Mouse (Mus musculus): ENCODE results near the gene Fkbp11. TPM values are rescaled to one million over a fixed set of nuclear protein-coding genes. Genes with fewer than 3 reads are reported as not detected.

Fkbp11 gene
- polyA plus RNA-seq (2014; fragmentation: Nextera tagmentation; extraction: Ambion mirVana), result 2.6 and 3.8 TPM in 2 replicates

GRCm38 (mm10) chr15:98727443-98728321, at the start of gene Fkbp11:
Gene Fkbp11 (minus strand): TSS chr15:98728198.
- DNase-seq (ENCODE audit: low spot score) (peak; percentile 58), ATAC-seq (peak; percentile 77)
- H3K4me1 ChIP-seq (ENCODE audit: control insufficient read depth, insufficient read depth, low read length), result peaks cover 11% of the 10 kb centered on the region
- peak within 1 kb of the TSS; percentile 55 for H3K9ac ChIP-seq (ENCODE audit: low read length)
- under 1% methylated on average over 39 of the region's 39 CpGs for WGBS
- H3K4me3 ChIP-seq (ENCODE audit: low read depth, low read length), result peak within 1 kb of the TSS; percentile 38
- H3K27ac ChIP-seq (ENCODE audit: low read depth, low read length), result no peak within 1 kb of the TSS
- H3K9me3 ChIP-seq (replicated peaks; ENCODE audit: control insufficient read depth, low read length), result no peaks in the 10 kb centered on the region
- H3K4me2 ChIP-seq (ENCODE audit: low read length), result peak within 1 kb of the TSS; percentile 90
- peaks cover 12% of the 10 kb centered on the region; the same call in 1 of the 2 replicates for H3K27me3 ChIP-seq (replicated peaks; ENCODE audit: control insufficient read depth, insufficient read depth, low read length)
- H3K36me3 ChIP-seq (ENCODE audit: control insufficient read depth, insufficient read depth, low read length), result no peaks in the 10 kb centered on the region

DNA sequence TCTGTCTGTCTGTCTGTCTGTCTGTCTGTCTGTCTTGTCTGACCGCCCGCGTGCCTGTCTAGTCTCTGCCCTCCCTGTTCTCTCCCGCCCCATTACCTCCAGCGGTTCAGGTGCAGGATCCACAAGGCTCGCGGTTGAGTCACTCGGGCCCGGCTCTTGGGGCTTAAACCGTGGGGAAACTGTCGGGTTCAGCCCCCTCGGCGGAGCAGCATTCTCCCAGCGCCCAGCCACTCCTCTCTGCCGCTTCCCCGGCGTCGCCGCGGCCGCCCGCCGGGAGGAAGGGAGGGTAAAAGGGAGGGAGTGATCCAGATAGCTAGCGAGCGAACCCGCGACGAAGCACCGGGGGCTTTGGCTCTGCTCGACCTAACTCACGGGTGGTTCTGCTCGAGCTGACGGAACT, 49.8 kb upstream of the Fkbp11 start, which contains the start of gene Wnt10b:
Gene Wnt10b, minus strand, starts transcription at position 389 of the 400 bp plus-strand sequence.
- Histone ChIP-seq H3K9ac (ENCODE audit: low read length) (no peak within 1 kb of the TSS), H3K36me3 (ENCODE audit: control insufficient read depth, insufficient read depth, low read length) (no peaks in the 10 kb centered on the region), H3K4me3 (ENCODE audit: low read depth, low read length) (peak within 1 kb of the TSS; percentile 11), H3K27me3 (replicated peaks; ENCODE audit: control insufficient read depth, insufficient read depth, low read length) (peaks cover 94% of the 10 kb centered on the region), H3K27ac (ENCODE audit: low read depth, low read length) (no peak within 1 kb of the TSS), H3K4me1 (ENCODE audit: control insufficient read depth, insufficient read depth, low read length) (no peaks in the 10 kb centered on the region), H3K9me3 (replicated peaks; ENCODE audit: control insufficient read depth, low read length) (no peaks in the 10 kb centered on the region), H3K4me2 (ENCODE audit: low read length) (peak within 1 kb of the TSS; percentile 32; the same call in 1 of the 2 replicates)
- under 1% methylated on average over 33 of the region's 33 CpGs for WGBS
- ATAC-seq, result no peak
- no peak for DNase-seq (ENCODE audit: low spot score)

DNA sequence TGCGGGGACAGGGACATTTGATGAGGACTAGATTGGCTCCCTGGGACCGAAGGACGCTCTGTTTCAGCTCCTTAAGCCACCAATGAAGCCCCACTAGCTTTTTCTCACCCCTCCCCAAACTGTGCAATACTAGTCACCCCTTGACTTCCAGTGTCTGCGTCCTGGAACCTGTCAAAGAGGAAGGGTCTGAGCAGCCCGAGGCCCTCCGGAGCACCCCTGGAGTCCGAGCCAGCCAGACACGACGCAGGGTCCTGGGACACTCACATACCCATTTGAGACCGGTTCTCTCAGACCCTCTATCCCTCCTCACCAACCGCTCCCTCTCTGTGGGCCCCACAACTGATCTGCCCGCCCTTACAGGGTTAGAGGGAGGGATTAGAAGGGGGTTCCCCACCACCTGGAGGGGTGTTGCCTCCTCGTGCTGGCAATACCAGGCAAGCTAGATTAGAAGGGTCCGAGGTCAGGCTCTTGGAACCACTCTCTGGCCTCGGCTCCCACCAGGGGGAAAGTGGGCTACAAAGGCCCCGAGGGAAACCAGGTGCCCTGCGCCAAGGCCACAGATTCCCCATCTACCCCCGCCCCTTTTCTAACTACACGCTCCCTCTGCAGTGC, 49.1 kb upstream of the Fkbp11 start:
- no peak for ATAC-seq

DNA sequence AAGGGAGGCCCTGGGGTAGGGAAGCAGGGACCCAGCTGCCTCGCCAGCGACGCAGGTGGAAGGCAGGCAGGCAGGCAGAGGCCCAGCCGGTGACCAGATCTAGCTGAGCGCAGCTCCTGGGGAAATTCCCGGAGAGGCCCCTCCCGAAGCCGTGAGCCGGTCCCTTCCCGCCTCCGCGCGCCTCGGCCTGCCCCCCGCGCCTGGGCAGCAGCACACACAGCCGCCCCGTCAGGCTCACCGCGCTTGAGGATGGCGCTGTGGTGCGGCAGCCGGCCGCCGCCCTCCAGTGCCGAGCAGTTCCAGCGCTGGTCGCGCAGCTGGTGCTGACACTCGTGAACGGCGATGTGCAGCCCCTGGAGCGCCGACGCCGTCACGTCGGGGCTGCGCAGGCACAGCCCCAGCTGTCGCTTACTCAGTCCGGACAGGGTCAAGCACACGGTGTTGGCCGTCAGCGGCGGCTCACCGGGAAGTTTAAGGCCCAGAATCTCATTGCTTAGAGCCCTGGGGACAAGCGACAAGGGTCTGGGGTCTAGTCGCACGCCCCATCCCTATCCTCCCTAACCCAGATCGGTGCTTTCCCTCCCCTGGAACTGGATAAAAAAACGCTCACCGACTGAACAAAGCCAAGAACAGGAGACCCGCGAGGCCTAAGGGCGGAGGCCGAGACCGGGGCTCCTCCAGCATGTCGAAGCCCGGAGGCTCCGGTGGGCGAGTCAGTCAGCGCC, 48.4 kb upstream of the Fkbp11 start:
- Histone ChIP-seq H3K36me3 (ENCODE audit: control insufficient read depth, insufficient read depth, low read length) (no peaks in the 10 kb centered on the region), H3K27me3 (replicated peaks; ENCODE audit: control insufficient read depth, insufficient read depth, low read length) (peaks cover 100% of the 10 kb centered on the region), H3K4me3 (ENCODE audit: low read depth, low read length) (peak overlapping the region; percentile 20), H3K4me2 (ENCODE audit: low read length) (peak overlapping the region; percentile 39), H3K27ac (ENCODE audit: low read depth, low read length) (no peak overlapping the region), H3K9ac (ENCODE audit: low read length) (peak overlapping the region; percentile 32; the same call in 1 of the 2 replicates), H3K9me3 (replicated peaks; ENCODE audit: control insufficient read depth, low read length) (no peaks in the 10 kb centered on the region), H3K4me1 (ENCODE audit: control insufficient read depth, insufficient read depth, low read length) (no peaks in the 10 kb centered on the region)
- ATAC-seq (peak; percentile 62; the same call in 1 of the 2 replicates), DNase-seq (ENCODE audit: low spot score) (peak; percentile 44)
- 1% methylated on average over 51 of the region's 62 CpGs for WGBS

More for the DNA sequence above, 49.1 kb upstream of the Fkbp11 start:
- H3K9ac ChIP-seq (ENCODE audit: low read length), result no peak overlapping the region
- peaks cover 100% of the 10 kb centered on the region for H3K27me3 ChIP-seq (replicated peaks; ENCODE audit: control insufficient read depth, insufficient read depth, low read length)
- no peaks in the 10 kb centered on the region for H3K9me3 ChIP-seq (replicated peaks; ENCODE audit: control insufficient read depth, low read length)
- no peak overlapping the region for H3K4me2 ChIP-seq (ENCODE audit: low read length)
- DNase-seq (ENCODE audit: low spot score), result no peak
- no peaks in the 10 kb centered on the region for H3K4me1 ChIP-seq (ENCODE audit: control insufficient read depth, insufficient read depth, low read length)
- H3K4me3 ChIP-seq (ENCODE audit: low read depth, low read length), result 0 out of 2 replicates have a peak overlapping the region, but pooled peaks have one; percentile 20
- WGBS, result under 1% methylated on average over 19 of the region's 19 CpGs
- H3K36me3 ChIP-seq (ENCODE audit: control insufficient read depth, insufficient read depth, low read length), result no peaks in the 10 kb centered on the region
- H3K27ac ChIP-seq (ENCODE audit: low read depth, low read length), result no peak overlapping the region

- Histone ChIP-seq H3K27me3 (replicated peaks; ENCODE audit: control insufficient read depth, insufficient read depth, low read length) (peaks cover 100% of the 10 kb centered on the region), H3K4me1 (ENCODE audit: control insufficient read depth, insufficient read depth, low read length) (no peaks in the 10 kb centered on the region), H3K9ac (ENCODE audit: low read length) (no peak overlapping the region), H3K27ac (ENCODE audit: low read depth, low read length) (no peak overlapping the region), H3K36me3 (ENCODE audit: control insufficient read depth, insufficient read depth, low read length) (no peaks in the 10 kb centered on the region), H3K4me3 (ENCODE audit: low read depth, low read length) (no peak overlapping the region), H3K9me3 (replicated peaks; ENCODE audit: control insufficient read depth, low read length) (no peaks in the 10 kb centered on the region), H3K4me2 (ENCODE audit: low read length) (no peak overlapping the region)
- DNase-seq (ENCODE audit: low spot score) (no peak), ATAC-seq (no peak)
- WGBS, result 2% methylated on average over 5 of the region's 5 CpGs
Measured at GRCm38 (mm10) chr15:98775533-98775932, 47.5 kb upstream of the Fkbp11 start.

- ATAC-seq, result no peak
- H3K4me1 ChIP-seq (ENCODE audit: control insufficient read depth, insufficient read depth, low read length), result no peaks in the 10 kb centered on the region
- WGBS, result 3% methylated on average over 15 of the region's 15 CpGs
- no peak for DNase-seq (ENCODE audit: low spot score)
- no peaks in the 10 kb centered on the region for H3K9me3 ChIP-seq (replicated peaks; ENCODE audit: control insufficient read depth, low read length)
- no peak overlapping the region for H3K4me2 ChIP-seq (ENCODE audit: low read length)
- H3K36me3 ChIP-seq (ENCODE audit: control insufficient read depth, insufficient read depth, low read length), result no peaks in the 10 kb centered on the region
- H3K9ac ChIP-seq (ENCODE audit: low read length), result no peak overlapping the region
- H3K4me3 ChIP-seq (ENCODE audit: low read depth, low read length), result no peak overlapping the region
- peaks cover 93% of the 10 kb centered on the region for H3K27me3 ChIP-seq (replicated peaks; ENCODE audit: control insufficient read depth, insufficient read depth, low read length)
- no peak overlapping the region for H3K27ac ChIP-seq (ENCODE audit: low read depth, low read length)
Measured at GRCm38 (mm10) chr15:98774096-98774495, 46.1 kb upstream of the Fkbp11 start.

GRCm38 (mm10) chr15:98772511-98773211, 44.7 kb upstream of the Fkbp11 start:
- peak overlapping the region; percentile 40 for H3K9ac ChIP-seq (ENCODE audit: low read length)
- WGBS, result 1% methylated on average over 36 of the region's 36 CpGs

GRCm38 (mm10) chr15:98771813-98772425, 43.9 kb upstream of the Fkbp11 start:
- no peaks in the 10 kb centered on the region for H3K4me1 ChIP-seq (ENCODE audit: control insufficient read depth, insufficient read depth, low read length)
- H3K36me3 ChIP-seq (ENCODE audit: control insufficient read depth, insufficient read depth, low read length), result no peaks in the 10 kb centered on the region
- peaks cover 75% of the 10 kb centered on the region for H3K27me3 ChIP-seq (replicated peaks; ENCODE audit: control insufficient read depth, insufficient read depth, low read length)
- 4% methylated on average over 12 of the region's 12 CpGs for WGBS
- DNase-seq (ENCODE audit: low spot score) (no peak), ATAC-seq (no peak)
- H3K4me2 ChIP-seq (ENCODE audit: low read length), result peak overlapping the region; percentile 36; the same call in 1 of the 2 replicates
- peak overlapping the region; percentile 17 for H3K4me3 ChIP-seq (ENCODE audit: low read depth, low read length)
- H3K27ac ChIP-seq (ENCODE audit: low read depth, low read length), result no peak overlapping the region
- H3K9ac ChIP-seq (ENCODE audit: low read length), result no peak overlapping the region
- H3K9me3 ChIP-seq (replicated peaks; ENCODE audit: control insufficient read depth, low read length), result no peaks in the 10 kb centered on the region

More at GRCm38 (mm10) chr15:98772511-98773211, 44.7 kb upstream of the Fkbp11 start:
- Histone ChIP-seq H3K9me3 (replicated peaks; ENCODE audit: control insufficient read depth, low read length) (no peaks in the 10 kb centered on the region), H3K36me3 (ENCODE audit: control insufficient read depth, insufficient read depth, low read length) (no peaks in the 10 kb centered on the region), H3K4me3 (ENCODE audit: low read depth, low read length) (peak overlapping the region; percentile 17), H3K4me2 (ENCODE audit: low read length) (peak overlapping the region; percentile 36), H3K4me1 (ENCODE audit: control insufficient read depth, insufficient read depth, low read length) (no peaks in the 10 kb centered on the region), H3K27me3 (replicated peaks; ENCODE audit: control insufficient read depth, insufficient read depth, low read length) (peaks cover 79% of the 10 kb centered on the region), H3K27ac (ENCODE audit: low read depth, low read length) (no peak overlapping the region)
- ATAC-seq, result no peak
- no peak for DNase-seq (ENCODE audit: low spot score)
